Mouse (Mus musculus) c-Kit-negative CD71-positive TER-119-positive erythroid progenitor cells, embryonic 14.5 days (primary cell): ENCODE results near the gene Tmem230.
"Not testable (repeated sequence)": the region's sequence is repeated elsewhere in the genome, so short reads cannot be mapped to it uniquely, and the experiment has no call there.

Source experiments
- DNase-seq: peaks from one replicate; pipeline ENCODE4 v3.0.0-alpha.2; 2013; ENCODE audit warnings: low read depth, low spot score

Gene Tmem230

GRCm38 (mm10) chr2:132247539-132248313 is at the start of gene Tmem230:
TSS of gene Tmem230 (minus strand) at chr2:132247807.
- peak; percentile 87 for DNase-seq

- DNase-seq = no peak
Measured at GRCm38 (mm10) chr2:132293694-132294450, 46.3 kb upstream of the Tmem230 start.

- DNase-seq = no peak
Measured at GRCm38 (mm10) chr2:132292083-132292482, 44.5 kb upstream of the Tmem230 start.

GRCm38 (mm10) chr2:132291265-132291664 is 43.7 kb upstream of the Tmem230 start:
- DNase-seq = no peak

GRCm38 (mm10) chr2:132290808-132291207 is 43.2 kb upstream of the Tmem230 start:
- DNase-seq = no peak

GRCm38 (mm10) chr2:132289213-132289612 is 41.6 kb upstream of the Tmem230 start:
- not testable (repeated sequence) for DNase-seq

GRCm38 (mm10) chr2:132286376-132287076 is 38.9 kb upstream of the Tmem230 start:
- DNase-seq = no peak

- DNase-seq = not testable (repeated sequence)
Measured at GRCm38 (mm10) chr2:132285722-132286121, 38.1 kb upstream of the Tmem230 start.

- no peak for DNase-seq
Measured at GRCm38 (mm10) chr2:132284492-132285139, 37.0 kb upstream of the Tmem230 start.

GRCm38 (mm10) chr2:132283236-132284070 is 35.8 kb upstream of the Tmem230 start:
- no peak for DNase-seq

GRCm38 (mm10) chr2:132282453-132283174 is 35.0 kb upstream of the Tmem230 start:
- DNase-seq = no peak

GRCm38 (mm10) chr2:132281560-132282452 is 34.2 kb upstream of the Tmem230 start:
- no peak for DNase-seq

- no peak for DNase-seq
Measured at GRCm38 (mm10) chr2:132280518-132281120, 33.0 kb upstream of the Tmem230 start.

GRCm38 (mm10) chr2:132279978-132280377 is 32.4 kb upstream of the Tmem230 start:
- DNase-seq = no peak

- no peak for DNase-seq
Measured at GRCm38 (mm10) chr2:132279336-132279882, 31.8 kb upstream of the Tmem230 start.

- no peak for DNase-seq
Measured at GRCm38 (mm10) chr2:132278273-132278853, 30.8 kb upstream of the Tmem230 start.

GRCm38 (mm10) chr2:132276249-132276648 is 28.6 kb upstream of the Tmem230 start:
- DNase-seq = no peak

GRCm38 (mm10) chr2:132275527-132275926 is 27.9 kb upstream of the Tmem230 start:
- DNase-seq = no peak
